Mouse (Mus musculus): ENCODE data around the gene Slc25a34. TPM values are rescaled to one million over a fixed set of nuclear protein-coding genes. Genes with fewer than 3 reads are reported as not detected.

The Slc25a34 gene
- polyA plus RNA-seq, 1 experiment = 0.13 TPM

DNA sequence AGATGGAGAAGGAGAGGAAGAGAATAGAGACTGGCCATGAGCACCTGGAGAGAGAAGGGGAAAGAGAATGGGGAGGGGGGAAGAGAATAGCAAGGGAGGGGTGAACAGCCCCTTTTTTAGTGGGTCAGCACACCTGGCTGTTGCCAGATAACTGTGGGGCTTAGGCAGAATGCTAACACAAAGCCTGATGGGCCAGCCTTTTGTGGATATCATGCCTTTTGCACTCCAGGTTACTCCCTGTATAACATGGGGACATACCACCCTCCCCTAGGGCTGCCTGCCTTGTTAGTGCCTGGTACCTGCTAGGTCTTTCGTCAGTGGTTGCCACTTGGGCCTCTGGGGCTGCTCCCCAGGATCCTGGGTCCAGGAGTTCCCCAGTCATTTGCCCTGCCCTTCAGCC is 52.8 kb downstream of the Slc25a34 start:
- H3K4me3 ChIP-seq (ENCODE audit: insufficient read depth, poor library complexity, severe bottlenecking) = no peak overlapping the region
- TF ChIP-seq CTCF (IDR thresholded peaks at IDR 0.05; ENCODE audit: control insufficient read depth, insufficient read depth, insufficient read length) (no peak), MYOG (IDR thresholded peaks at IDR 0.05; ENCODE audit: control insufficient read depth, extremely low read depth, insufficient read length) (no peak), FOSL1 (IDR thresholded peaks at IDR 0.05; ENCODE audit: insufficient read depth, low read length, poor library complexity, severe bottlenecking) (no peak), CEBPB (IDR thresholded peaks at IDR 0.05; ENCODE audit: low read depth) (no peak), MYOD1 (IDR thresholded peaks at IDR 0.05; ENCODE audit: control insufficient read depth, insufficient read length, low read depth) (no peak), MAX (IDR thresholded peaks at IDR 0.05) (no peak), USF1 (IDR thresholded peaks at IDR 0.05; ENCODE audit: low read depth) (no peak)
- H3K79me2 ChIP-seq (ENCODE audit: control insufficient read depth, insufficient read depth) = no peaks in the 10 kb centered on the region
- no peak overlapping the region for H3ac ChIP-seq (ENCODE audit: control insufficient read depth, insufficient read length, low read depth)
- no peaks in the 10 kb centered on the region for H3K79me3 ChIP-seq (ENCODE audit: low read depth)
- no peaks in the 10 kb centered on the region for H3K36me3 ChIP-seq (ENCODE audit: control insufficient read depth, insufficient read depth)
- H3K27me3 ChIP-seq (ENCODE audit: control insufficient read depth, insufficient read depth, insufficient read length) = no peaks in the 10 kb centered on the region

DNA sequence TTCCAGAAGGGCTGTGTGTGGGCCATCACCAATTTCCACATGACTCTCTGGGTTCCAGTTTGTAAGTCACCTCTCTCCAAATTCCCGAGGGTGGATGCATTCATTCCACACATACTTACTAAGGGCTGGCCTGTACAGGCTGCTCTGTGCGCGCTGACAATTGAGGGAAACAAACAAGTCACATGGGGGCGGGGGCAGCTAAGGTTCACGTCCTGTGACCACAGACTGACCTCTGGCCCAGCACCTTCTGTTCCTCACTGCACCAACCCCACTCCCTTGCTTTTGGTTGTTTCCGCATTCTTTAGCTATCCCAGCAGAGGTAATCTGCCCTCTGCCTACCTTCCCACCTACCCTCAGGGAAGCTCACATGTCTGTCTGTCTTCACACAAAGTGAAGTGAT is 53.6 kb downstream of the Slc25a34 start:
- H3ac ChIP-seq (ENCODE audit: control insufficient read depth, insufficient read length, low read depth) = no peak overlapping the region
- no peaks in the 10 kb centered on the region for H3K36me3 ChIP-seq (ENCODE audit: control insufficient read depth, insufficient read depth)
- H3K4me3 ChIP-seq (ENCODE audit: insufficient read depth, poor library complexity, severe bottlenecking) = no peak overlapping the region
- no peaks in the 10 kb centered on the region for H3K79me3 ChIP-seq (ENCODE audit: low read depth)
- H3K79me2 ChIP-seq (ENCODE audit: control insufficient read depth, insufficient read depth) = no peaks in the 10 kb centered on the region
- no peak for TF ChIP-seq MYOG (IDR thresholded peaks at IDR 0.05; ENCODE audit: control insufficient read depth, extremely low read depth, insufficient read length)
- TF ChIP-seq MYOD1 (IDR thresholded peaks at IDR 0.05; ENCODE audit: control insufficient read depth, insufficient read length, low read depth) = no peak
- TF ChIP-seq USF1 (IDR thresholded peaks at IDR 0.05; ENCODE audit: low read depth) = peak; percentile 62
- no peak for TF ChIP-seq CEBPB (IDR thresholded peaks at IDR 0.05; ENCODE audit: low read depth)
- no peak for TF ChIP-seq FOSL1 (IDR thresholded peaks at IDR 0.05; ENCODE audit: insufficient read depth, low read length, poor library complexity, severe bottlenecking)
- no peaks in the 10 kb centered on the region for H3K27me3 ChIP-seq (ENCODE audit: control insufficient read depth, insufficient read depth, insufficient read length)

DNA sequence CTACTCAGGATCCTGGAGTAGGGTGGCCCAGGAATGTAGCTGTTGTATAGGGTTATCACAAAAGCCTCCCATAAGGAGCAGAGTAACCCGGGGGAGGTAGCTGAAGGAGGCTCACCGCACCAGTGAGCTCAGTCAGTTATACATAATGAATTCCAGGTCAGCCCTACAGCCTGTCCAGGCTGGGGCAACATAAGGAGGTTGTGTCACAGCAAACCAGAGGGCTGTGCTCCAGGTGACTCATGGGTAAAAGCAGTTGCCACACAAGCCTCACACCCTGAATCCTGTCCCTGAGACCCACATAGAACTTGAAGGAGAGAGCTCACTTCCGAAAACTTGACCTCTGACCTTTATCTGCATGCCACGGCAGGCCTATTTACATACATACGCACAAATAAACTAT is 54.7 kb downstream of the Slc25a34 start:
- TF ChIP-seq CEBPB (IDR thresholded peaks at IDR 0.05; ENCODE audit: low read depth) (peak; percentile 56), FOSL1 (IDR thresholded peaks at IDR 0.05; ENCODE audit: insufficient read depth, low read length, poor library complexity, severe bottlenecking) (no peak), CTCF (IDR thresholded peaks at IDR 0.05; ENCODE audit: control insufficient read depth, insufficient read depth, insufficient read length) (no peak)
- no peaks in the 10 kb centered on the region for H3K36me3 ChIP-seq (ENCODE audit: control insufficient read depth, insufficient read depth)
- H3ac ChIP-seq (ENCODE audit: control insufficient read depth, insufficient read length, low read depth) = no peak overlapping the region
- no peaks in the 10 kb centered on the region for H3K79me3 ChIP-seq (ENCODE audit: low read depth)
- no peaks in the 10 kb centered on the region for H3K79me2 ChIP-seq (ENCODE audit: control insufficient read depth, insufficient read depth)
- H3K27me3 ChIP-seq (ENCODE audit: control insufficient read depth, insufficient read depth, insufficient read length) = no peaks in the 10 kb centered on the region
- no peak overlapping the region for H3K4me3 ChIP-seq (ENCODE audit: insufficient read depth, poor library complexity, severe bottlenecking)

Other genes with a start within 250 kb of the Slc25a34 start
- gene Clcnka, start 225.1 kb downstream of the Slc25a34 start, polyA plus RNA-seq (2012; fragmentation: generic; extraction: Trizol) = not detected
- gene Clcnkb, start 207.8 kb downstream of the Slc25a34 start, polyA plus RNA-seq (2012; fragmentation: generic; extraction: Trizol) = not detected
- 0.30 TPM for gene Hspb7, start 203.0 kb downstream of the Slc25a34 start, polyA plus RNA-seq (2012; fragmentation: generic; extraction: Trizol)
- gene Srarp, start 187.7 kb downstream of the Slc25a34 start, polyA plus RNA-seq (2012; fragmentation: generic; extraction: Trizol) = not detected
- gene Zbtb17, start 179.2 kb downstream of the Slc25a34 start, polyA plus RNA-seq (2012; fragmentation: generic; extraction: Trizol) = 30.3 TPM
- 12.1 TPM for gene Spen, start 85.2 kb downstream of the Slc25a34 start, polyA plus RNA-seq (2012; fragmentation: generic; extraction: Trizol)
- gene Fblim1, start 17.7 kb downstream of the Slc25a34 start, polyA plus RNA-seq (2012; fragmentation: generic; extraction: Trizol) = 49.8 TPM
- gene Tmem82, start 5.2 kb downstream of the Slc25a34 start, polyA plus RNA-seq (2012; fragmentation: generic; extraction: Trizol) = not detected
- gene Plekhm2, start 41.1 kb upstream of the Slc25a34 start, polyA plus RNA-seq (2012; fragmentation: generic; extraction: Trizol) = 13.1 TPM
- gene Rsc1a1, start 61.8 kb upstream of the Slc25a34 start, polyA plus RNA-seq (2012; fragmentation: generic; extraction: Trizol) = 5.4 TPM
- 12.8 TPM for gene Ddi2, start 99.6 kb upstream of the Slc25a34 start, polyA plus RNA-seq (2012; fragmentation: generic; extraction: Trizol)
- not detected for gene Agmat, start 122.9 kb upstream of the Slc25a34 start, polyA plus RNA-seq (2012; fragmentation: generic; extraction: Trizol)
- 5.2 TPM for gene Dnajc16, start 167.1 kb upstream of the Slc25a34 start, polyA plus RNA-seq (2012; fragmentation: generic; extraction: Trizol)
- 17.0 TPM for gene Casp9, start 169.8 kb upstream of the Slc25a34 start, polyA plus RNA-seq (2012; fragmentation: generic; extraction: Trizol)
- gene Cela2a, start 202.3 kb upstream of the Slc25a34 start, polyA plus RNA-seq (2012; fragmentation: generic; extraction: Trizol) = not detected
- gene Ctrc, start 222.5 kb upstream of the Slc25a34 start, polyA plus RNA-seq (2012; fragmentation: generic; extraction: Trizol) = not detected